Mouse (Mus musculus) embryonic facial prominence, embryonic 15.5 days (tissue): ENCODE measurements around the gene Fbxl13. TPM values are rescaled to one million over a fixed set of nuclear protein-coding genes. Genes with fewer than 3 reads are reported as not detected.

Experiments
- ATAC-seq: fragments of 200-750 bp; cut with Nextera tagmentation; 2 replicates; pipeline ENCODE4 v1.8.0; 2017; ENCODE audit warnings: low read depth, moderate TSS enrichment; ENCODE audit not compliant: insufficient number of reproducible peaks, low FRiP score, low TSS enrichment
- H3K27ac ChIP-seq: fragments of 300-500 bp; sonication (generic); replicated peaks from 2 replicates; pipeline ENCODE4 v1.5.1; 2015; ENCODE audit warnings: mild to moderate bottlenecking, inconsistent platforms
- H3K27me3 ChIP-seq: fragments of 300-500 bp; sonication (generic); 2 replicates; pipeline ENCODE4 v1.6.1; 2015; ENCODE audit warnings: inconsistent platforms
- H3K36me3 ChIP-seq: fragments of 300-500 bp; sonication (generic); 2 replicates; pipeline ENCODE4 v1.6.1; 2015; ENCODE audit warnings: mild to moderate bottlenecking, inconsistent platforms
- H3K4me1 ChIP-seq: fragments of 300-500 bp; sonication (generic); 2 replicates; pipeline ENCODE4 v1.6.1; 2015; ENCODE audit warnings: inconsistent platforms
- H3K4me2 ChIP-seq: fragments of 300-500 bp; sonication (generic); replicated peaks from 2 replicates; pipeline ENCODE4 v1.6.1; 2015; ENCODE audit warnings: mild to moderate bottlenecking, inconsistent platforms
- H3K4me3 ChIP-seq: fragments of 300-500 bp; sonication (generic); replicated peaks from 2 replicates; pipeline ENCODE4 v1.5.1; 2015; ENCODE audit warnings: mild to moderate bottlenecking, inconsistent platforms
- H3K9ac ChIP-seq: fragments of 300-500 bp; sonication (generic); 2 replicates; pipeline ENCODE4 v1.6.1; 2015; ENCODE audit warnings: inconsistent platforms
- H3K9me3 ChIP-seq: fragments of 300-500 bp; sonication (generic); replicated peaks from 2 replicates; pipeline ENCODE4 v1.6.1; 2016; ENCODE audit warnings: inconsistent platforms
- WGBS: fragments of 180-500 bp; shearing (Covaris S2); methylation state at CpG from one replicate; pipeline ENCODE4 v1.1.7; 2015; 5-methylcytosine and 5-hydroxymethylcytosine counted together
- polyA plus RNA-seq: library from polyadenylated mRNA; unstranded; fragments of >200 nt; fragmentation: Nextera tagmentation; extraction: Ambion mirVana; gene quantifications from 2 replicates; pipeline ENCODE4 v1.2.1, GENCODE M21; 2015

Fbxl13 gene
- polyA plus RNA-seq, 1 experiment from 2014 or later, result 0.87 TPM

DNA sequence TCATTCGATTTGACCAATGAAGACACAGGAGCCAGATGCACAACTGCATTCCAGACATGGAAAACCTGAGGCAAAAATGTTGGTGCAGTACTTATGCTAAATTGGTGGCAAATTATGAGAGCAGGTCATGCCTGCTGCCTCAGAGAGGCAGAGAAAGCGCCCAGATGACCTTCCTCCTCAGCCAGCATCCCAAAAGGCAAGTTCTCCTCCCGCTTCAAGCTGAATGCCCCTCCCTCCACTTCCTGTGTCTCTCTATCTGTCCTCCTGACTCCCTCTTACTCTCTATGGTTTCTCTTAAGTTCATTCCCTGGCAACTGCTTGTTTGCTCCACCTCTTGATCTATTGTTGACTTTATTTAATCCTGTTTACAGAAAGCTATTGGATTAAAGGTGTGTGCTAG is 150.7 kb downstream of the Fbxl13 start:
- no peaks in the 10 kb centered on the region for H3K36me3 ChIP-seq
- H3K27ac ChIP-seq, result no peak overlapping the region
- ATAC-seq, result no peak
- no peak overlapping the region for H3K4me2 ChIP-seq
- 42% methylated on average over 3 of the region's 3 CpGs for WGBS
- no peaks in the 10 kb centered on the region for H3K27me3 ChIP-seq
- no peak overlapping the region for H3K9ac ChIP-seq
- no peaks in the 10 kb centered on the region for H3K9me3 ChIP-seq
- no peak overlapping the region for H3K4me3 ChIP-seq
- H3K4me1 ChIP-seq, result peaks cover 32% of the 10 kb centered on the region

DNA sequence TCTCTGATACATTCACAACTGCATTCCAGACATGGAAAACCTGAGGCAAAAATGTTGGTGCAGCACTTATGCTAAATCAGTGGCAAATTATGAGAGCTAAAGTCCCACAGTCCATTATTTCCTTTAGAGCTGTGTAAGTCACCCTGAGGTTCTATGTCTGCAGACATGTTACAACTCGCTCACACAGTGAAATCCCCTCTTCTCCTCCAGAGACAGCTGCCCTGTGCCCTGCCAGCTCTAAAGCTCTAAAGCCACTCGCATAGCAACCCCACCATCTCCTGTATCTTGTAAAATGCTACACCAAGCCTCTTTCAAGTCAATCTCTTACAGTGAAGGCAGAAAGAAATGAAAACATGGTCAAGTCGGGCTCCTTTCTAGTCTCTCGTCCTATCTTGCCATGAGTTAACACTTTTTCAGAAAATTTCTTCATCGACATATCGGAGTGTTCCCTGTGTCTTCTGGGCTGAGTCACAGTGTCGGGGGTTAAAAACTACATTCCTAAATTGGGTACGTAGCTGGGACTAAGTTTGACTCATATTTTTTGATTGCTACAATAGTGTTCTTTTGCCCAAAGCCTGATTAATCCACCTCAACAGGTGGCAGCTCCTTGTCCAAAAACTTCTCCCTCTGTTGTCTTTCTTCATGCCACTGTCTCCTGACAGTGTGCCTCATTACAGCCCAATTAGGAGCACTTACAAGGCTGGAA is 152.0 kb downstream of the Fbxl13 start:
- peak overlapping the region; percentile 65; the same call in 1 of the 2 replicates for H3K27ac ChIP-seq
- H3K4me1 ChIP-seq, result peaks cover 43% of the 10 kb centered on the region

DNA sequence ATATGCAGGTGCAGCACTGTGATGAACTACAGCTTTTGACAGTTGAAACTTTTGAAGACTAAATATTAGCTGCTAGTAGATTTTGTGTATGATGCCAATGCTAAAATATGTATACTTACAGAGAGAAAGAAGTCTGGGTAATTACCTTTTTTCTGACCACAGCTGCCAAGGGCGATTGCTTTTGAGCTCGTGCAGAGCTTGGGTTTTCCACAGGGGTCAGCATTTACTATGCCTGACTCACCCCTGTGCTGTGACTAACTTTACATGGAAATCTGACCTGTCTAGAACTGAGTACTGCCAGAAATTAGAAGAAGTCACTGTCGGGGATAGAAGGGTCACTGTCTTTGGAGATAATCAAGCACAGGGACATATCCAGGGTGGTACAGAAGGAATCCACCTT is 153.2 kb downstream of the Fbxl13 start:
- WGBS, result 53% methylated on average over 3 of the region's 3 CpGs
- peaks cover 48% of the 10 kb centered on the region for H3K4me1 ChIP-seq

More for the DNA sequence above, 152.0 kb downstream of the Fbxl13 start:
- Histone ChIP-seq H3K27me3 (no peaks in the 10 kb centered on the region), H3K36me3 (no peaks in the 10 kb centered on the region), H3K4me3 (no peak overlapping the region), H3K9me3 (no peaks in the 10 kb centered on the region), H3K4me2 (no peak overlapping the region), H3K9ac (no peak overlapping the region)
- no peak for ATAC-seq
- WGBS, result 62% methylated on average over 8 of the region's 8 CpGs

DNA sequence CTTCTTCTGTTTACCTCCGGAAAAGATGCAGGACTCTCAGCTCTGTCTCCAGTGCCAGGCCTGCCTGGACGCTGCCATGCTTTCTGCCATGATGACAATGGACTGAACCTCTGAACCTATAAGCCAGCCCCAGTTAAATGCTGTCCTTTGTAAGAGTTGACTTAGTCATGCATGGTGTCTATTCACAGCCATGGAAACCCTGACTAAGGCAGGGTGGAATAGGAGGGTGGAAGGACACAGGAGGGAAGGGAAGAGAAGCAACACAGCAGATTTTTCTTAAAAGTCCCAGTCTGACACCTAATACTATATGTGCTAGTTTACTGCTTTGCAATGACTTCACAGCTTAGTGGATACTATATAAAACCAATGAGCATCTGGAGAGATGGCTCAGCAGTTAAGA is 154.0 kb downstream of the Fbxl13 start:
- Histone ChIP-seq H3K36me3 (no peaks in the 10 kb centered on the region), H3K9ac (no peak overlapping the region), H3K4me3 (no peak overlapping the region), H3K4me2 (no peak overlapping the region), H3K27me3 (no peaks in the 10 kb centered on the region), H3K27ac (no peak overlapping the region), H3K4me1 (peaks cover 42% of the 10 kb centered on the region), H3K9me3 (no peaks in the 10 kb centered on the region)
- ATAC-seq, result no peak
- WGBS, result 89% methylated on average over 2 of the region's 2 CpGs

More for the DNA sequence above, 153.2 kb downstream of the Fbxl13 start:
- Histone ChIP-seq H3K4me3 (no peak overlapping the region), H3K27ac (no peak overlapping the region), H3K9ac (no peak overlapping the region), H3K9me3 (no peaks in the 10 kb centered on the region), H3K36me3 (no peaks in the 10 kb centered on the region), H3K4me2 (no peak overlapping the region), H3K27me3 (no peaks in the 10 kb centered on the region)
- no peak for ATAC-seq

DNA sequence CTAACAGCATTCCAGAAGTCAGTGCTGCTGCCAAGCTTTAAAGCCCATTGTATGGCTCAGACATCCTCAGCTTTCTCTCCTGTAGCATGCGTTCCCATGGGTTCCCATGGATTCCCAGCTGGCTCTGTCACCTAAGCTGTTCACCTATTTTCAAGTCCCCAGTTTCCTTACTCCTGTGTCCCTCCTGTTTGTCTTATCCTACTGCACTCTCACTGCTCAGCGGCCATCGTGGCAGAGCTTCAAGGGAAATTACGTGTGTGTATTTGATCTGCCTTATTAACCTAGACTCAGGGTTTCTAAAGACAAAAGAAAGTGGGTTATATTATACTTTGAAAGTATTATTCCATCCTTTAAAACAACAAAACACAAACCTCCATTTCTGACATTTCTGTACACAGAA is 156.3 kb downstream of the Fbxl13 start:
- Histone ChIP-seq H3K27ac (peak overlapping the region; percentile 65), H3K4me1 (peaks cover 36% of the 10 kb centered on the region)
- 45% methylated on average over 4 of the region's 4 CpGs for WGBS

DNA sequence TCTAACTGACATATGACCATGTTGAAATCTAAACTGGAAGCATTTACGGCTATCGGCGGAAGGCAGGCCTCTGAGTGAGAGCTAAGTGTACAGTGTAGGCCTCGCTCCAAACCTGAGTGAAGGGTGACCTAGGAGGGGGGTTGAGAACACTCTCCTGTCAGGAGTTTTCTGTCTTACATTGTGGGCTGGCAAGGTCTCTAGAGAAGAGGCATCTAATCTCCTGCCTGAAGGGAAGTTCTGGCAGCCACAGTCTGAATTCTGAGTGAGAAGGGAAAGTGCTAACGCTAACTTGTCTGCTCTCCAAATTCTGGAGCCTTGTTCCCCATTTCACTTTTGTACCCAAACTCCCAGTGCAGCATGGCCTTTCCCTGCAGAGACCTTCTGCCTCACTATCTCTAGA is 156.9 kb downstream of the Fbxl13 start:
- H3K27ac ChIP-seq, result peak overlapping the region; percentile 65
- H3K9me3 ChIP-seq, result no peaks in the 10 kb centered on the region
- no peak overlapping the region for H3K4me2 ChIP-seq
- H3K4me3 ChIP-seq, result no peak overlapping the region
- H3K9ac ChIP-seq, result no peak overlapping the region
- no peaks in the 10 kb centered on the region for H3K36me3 ChIP-seq
- no peaks in the 10 kb centered on the region for H3K27me3 ChIP-seq
- no peak for ATAC-seq
- H3K4me1 ChIP-seq, result peaks cover 31% of the 10 kb centered on the region
- WGBS, result 69% methylated on average over 5 of the region's 5 CpGs

More for the DNA sequence above, 156.3 kb downstream of the Fbxl13 start:
- no peaks in the 10 kb centered on the region for H3K27me3 ChIP-seq
- H3K36me3 ChIP-seq, result no peaks in the 10 kb centered on the region
- no peak overlapping the region for H3K4me3 ChIP-seq
- no peak overlapping the region for H3K9ac ChIP-seq
- H3K9me3 ChIP-seq, result no peaks in the 10 kb centered on the region
- no peak for ATAC-seq
- H3K4me2 ChIP-seq, result no peak overlapping the region

DNA sequence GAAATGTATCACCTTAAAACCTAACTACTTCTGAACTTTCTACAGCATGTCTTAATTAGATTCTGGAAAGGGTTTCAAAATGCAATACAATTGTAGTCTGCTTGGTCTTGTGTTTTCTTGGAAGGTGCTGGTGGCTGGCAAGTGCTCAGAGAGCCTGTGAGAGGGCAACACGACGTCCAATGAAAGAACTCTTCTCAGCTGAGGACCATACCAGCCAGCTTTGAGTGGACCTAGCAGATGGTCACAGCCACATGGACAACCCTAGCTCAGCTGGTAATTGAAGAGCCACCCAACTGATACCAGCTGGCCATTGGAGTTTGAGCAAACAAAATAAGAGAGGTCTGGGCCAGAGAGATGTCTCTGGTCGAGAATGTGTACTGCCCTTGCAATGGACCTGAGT is 157.7 kb downstream of the Fbxl13 start:
- no peaks in the 10 kb centered on the region for H3K9me3 ChIP-seq
- 71% methylated on average over 3 of the region's 3 CpGs for WGBS
- no peak overlapping the region; the same call in 1 of the 2 replicates for H3K27ac ChIP-seq
- ATAC-seq, result no peak
- H3K4me1 ChIP-seq, result peaks cover 34% of the 10 kb centered on the region
- no peaks in the 10 kb centered on the region for H3K27me3 ChIP-seq
- no peak overlapping the region for H3K4me2 ChIP-seq
- H3K4me3 ChIP-seq, result no peak overlapping the region
- H3K9ac ChIP-seq, result no peak overlapping the region
- no peaks in the 10 kb centered on the region for H3K36me3 ChIP-seq

DNA sequence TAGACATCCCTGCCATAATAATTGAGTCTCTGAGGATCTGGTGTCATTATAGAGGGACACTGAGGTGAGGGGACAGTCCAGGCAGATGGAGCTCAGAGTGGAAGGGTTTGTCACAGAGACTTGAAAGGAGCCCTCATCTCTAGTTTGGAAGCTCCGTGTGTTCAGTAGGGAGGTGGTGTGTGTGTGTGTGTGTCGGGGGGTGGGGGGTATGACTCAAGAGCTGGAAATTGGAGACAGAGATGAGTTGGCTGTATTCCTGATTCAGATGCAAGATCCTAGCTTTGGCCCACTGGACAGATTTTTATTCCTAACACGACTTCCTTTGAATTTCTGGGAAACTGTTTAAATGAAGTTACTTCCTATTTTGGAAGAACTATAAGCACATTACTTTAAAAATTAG is 158.1 kb downstream of the Fbxl13 start:
- WGBS, result 35% methylated on average over 3 of the region's 3 CpGs
- H3K9ac ChIP-seq, result no peak overlapping the region
- H3K4me3 ChIP-seq, result no peak overlapping the region
- H3K9me3 ChIP-seq, result no peaks in the 10 kb centered on the region
- no peak overlapping the region for H3K4me2 ChIP-seq
- H3K27ac ChIP-seq, result peak overlapping the region; percentile 35
- no peaks in the 10 kb centered on the region for H3K36me3 ChIP-seq
- no peaks in the 10 kb centered on the region for H3K27me3 ChIP-seq
- ATAC-seq, result no peak
- H3K4me1 ChIP-seq, result peaks cover 34% of the 10 kb centered on the region

DNA sequence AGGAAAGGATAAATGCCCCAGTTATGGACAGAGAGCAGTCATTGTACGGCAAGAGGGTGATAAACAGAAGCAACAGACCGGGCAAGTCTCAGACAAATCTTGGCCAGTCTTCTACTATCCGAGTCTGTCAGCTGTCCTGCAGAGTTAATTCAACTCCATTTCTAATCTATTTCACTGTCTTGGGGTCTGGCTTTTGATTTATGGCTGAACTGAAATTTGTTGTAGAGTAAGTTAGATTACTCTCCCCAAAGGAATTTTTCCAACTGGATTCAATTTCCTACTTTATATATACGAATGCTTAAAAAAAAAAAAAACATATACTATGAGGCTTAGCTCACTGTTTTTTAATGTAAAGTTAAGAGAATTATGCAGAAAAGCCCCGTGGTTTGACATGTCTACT is 158.6 kb downstream of the Fbxl13 start:
- peak overlapping the region; percentile 61 for H3K27ac ChIP-seq
- ATAC-seq, result no peak
- 36% methylated on average over 5 of the region's 5 CpGs for WGBS
- H3K9ac ChIP-seq, result no peak overlapping the region
- H3K27me3 ChIP-seq, result no peaks in the 10 kb centered on the region
- H3K36me3 ChIP-seq, result no peaks in the 10 kb centered on the region
- H3K9me3 ChIP-seq, result no peaks in the 10 kb centered on the region
- H3K4me1 ChIP-seq, result peaks cover 34% of the 10 kb centered on the region
- H3K4me3 ChIP-seq, result no peak overlapping the region
- H3K4me2 ChIP-seq, result no peak overlapping the region

DNA sequence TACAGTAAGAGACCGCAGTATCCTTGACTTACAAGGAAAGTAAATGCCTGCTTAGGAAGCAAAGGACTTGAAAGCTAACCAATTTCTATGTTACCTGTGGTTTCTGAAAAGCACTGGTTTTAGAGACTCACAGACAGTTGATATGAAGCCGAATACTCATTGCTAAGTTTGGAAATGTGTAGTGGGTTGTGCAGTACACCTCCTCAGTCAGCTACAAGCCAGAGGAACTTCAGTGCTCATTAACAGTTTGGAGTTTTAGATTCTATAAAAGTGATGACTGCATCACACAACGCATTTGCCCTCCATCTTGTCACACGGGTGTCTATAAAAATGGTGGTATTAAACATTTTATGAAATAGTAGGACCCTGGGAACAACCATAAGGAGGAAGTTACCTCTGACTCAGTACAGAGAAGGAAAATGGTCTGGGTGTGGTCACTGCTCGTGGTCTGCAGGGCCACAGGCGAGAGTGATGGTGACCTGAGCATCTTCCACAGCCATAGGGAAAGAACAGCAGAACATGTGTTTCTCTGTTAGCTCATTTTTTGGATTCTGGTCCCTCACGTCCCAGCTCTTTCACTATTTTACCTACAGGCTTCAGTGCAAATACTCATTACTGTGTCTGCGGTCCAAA is 160.1 kb downstream of the Fbxl13 start:
- Histone ChIP-seq H3K36me3 (no peaks in the 10 kb centered on the region), H3K4me1 (peaks cover 40% of the 10 kb centered on the region), H3K4me3 (no peak overlapping the region), H3K9ac (no peak overlapping the region), H3K4me2 (no peak overlapping the region), H3K9me3 (no peaks in the 10 kb centered on the region), H3K27me3 (no peaks in the 10 kb centered on the region), H3K27ac (no peak overlapping the region)
- no peak for ATAC-seq
- WGBS, result 79% methylated on average over 8 of the region's 8 CpGs

DNA sequence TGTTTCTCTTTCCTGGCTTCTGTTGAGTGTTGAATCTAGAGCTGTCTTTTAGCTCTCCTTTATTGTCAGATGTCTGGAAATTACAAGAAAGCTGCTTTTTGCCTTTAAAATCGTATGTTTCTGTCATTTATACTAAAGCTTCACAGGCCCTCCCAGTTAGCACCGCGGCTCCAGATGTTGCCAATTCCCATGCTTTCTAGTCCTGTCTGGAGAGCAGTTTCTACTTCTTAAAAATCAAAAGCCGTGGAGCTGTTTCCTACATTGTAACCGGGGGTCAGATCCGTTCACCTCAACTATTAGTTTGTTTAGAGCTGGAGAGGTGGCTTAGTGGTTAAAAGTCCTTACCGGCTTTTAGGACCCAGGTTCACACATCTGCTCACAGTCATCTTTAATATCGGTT is 162.2 kb downstream of the Fbxl13 start:
- Histone ChIP-seq H3K4me3 (no peak overlapping the region), H3K9me3 (no peaks in the 10 kb centered on the region), H3K36me3 (no peaks in the 10 kb centered on the region), H3K27me3 (no peaks in the 10 kb centered on the region), H3K4me2 (no peak overlapping the region), H3K4me1 (peaks cover 25% of the 10 kb centered on the region; the same call in 1 of the 2 replicates), H3K9ac (no peak overlapping the region), H3K27ac (no peak overlapping the region)
- 34% methylated on average over 8 of the region's 8 CpGs for whole genome bisulfite sequencing
- ATAC-seq, result no peak
